Mouse (Mus musculus): Measurements from ENCODE around the gene Clcn5.

The Clcn5 gene

DNA sequence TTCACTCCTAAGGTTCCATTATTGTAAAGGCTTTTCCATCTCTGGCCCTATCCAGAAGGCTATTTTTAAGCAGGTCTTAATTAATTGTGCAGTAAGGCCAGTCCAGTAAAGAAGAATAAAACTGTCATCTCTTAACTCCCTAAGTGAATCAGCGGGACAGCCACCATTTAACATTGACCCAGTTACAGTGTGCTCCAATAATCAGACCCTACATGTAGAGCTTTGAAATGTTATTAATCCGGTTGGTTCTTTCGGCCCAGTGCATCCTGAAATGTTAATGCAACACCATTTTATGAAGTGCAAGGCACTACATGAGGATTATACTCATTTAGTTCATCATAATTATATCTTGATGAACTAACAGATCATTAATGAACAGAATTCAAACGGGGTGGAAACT, 128.3 kb downstream of the Clcn5 start:
- no peak for DNase-seq (ENCODE audit: low read depth)

- DNase-seq (ENCODE audit: low read depth): no peak
These were observed 130.8 kb downstream of the Clcn5 start for GRCm38 (mm10) chrX:7188311-7188807.

GRCm38 (mm10) chrX:7187455-7188310, 131.5 kb downstream of the Clcn5 start:
- DNase-seq (ENCODE audit: low read depth): no peak

GRCm38 (mm10) chrX:7170156-7170555, 149.0 kb downstream of the Clcn5 start:
- no peak for DNase-seq (ENCODE audit: low read depth)

DNA sequence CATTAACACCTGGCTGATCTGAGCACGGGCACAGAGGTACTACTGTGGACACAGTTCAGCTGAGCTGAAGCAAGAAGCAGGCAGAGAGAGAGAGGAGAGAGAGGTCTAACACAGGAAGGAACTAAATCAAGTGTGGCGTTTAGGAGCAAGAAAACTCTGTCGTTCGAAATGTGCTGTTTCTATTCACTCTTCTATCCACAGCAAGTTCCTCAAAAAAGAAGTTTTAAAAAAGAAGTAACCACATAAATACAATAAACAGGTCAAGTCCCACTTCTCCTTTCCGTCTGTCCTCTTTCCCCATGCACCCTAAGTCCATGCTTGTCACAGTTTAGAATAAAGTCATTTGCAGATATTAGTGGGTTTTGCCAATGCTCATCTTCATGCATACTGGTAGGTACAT, 150.4 kb downstream of the Clcn5 start:
- DNase-seq (ENCODE audit: low read depth): no peak

DNA sequence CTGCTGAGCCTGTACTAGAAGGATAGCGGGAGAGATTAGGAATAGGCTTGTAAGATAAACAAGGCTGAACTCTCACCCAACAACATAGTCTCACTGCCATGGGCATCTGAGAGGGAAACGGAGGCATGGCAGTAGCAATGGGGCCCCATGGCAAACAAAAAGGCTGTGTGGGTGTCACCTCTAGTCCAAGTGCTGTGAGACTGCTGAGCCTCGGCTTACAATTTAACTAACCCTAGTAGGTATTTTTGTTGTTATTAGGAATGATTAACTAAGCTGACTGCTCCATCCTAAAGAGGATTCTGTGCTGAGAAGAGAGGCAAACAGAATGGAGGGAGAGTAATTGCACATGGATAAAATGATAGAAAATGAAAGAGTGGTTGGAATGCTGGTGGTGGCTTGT, 161.2 kb downstream of the Clcn5 start:
- no peak for DNase-seq (ENCODE audit: low read depth)

DNA sequence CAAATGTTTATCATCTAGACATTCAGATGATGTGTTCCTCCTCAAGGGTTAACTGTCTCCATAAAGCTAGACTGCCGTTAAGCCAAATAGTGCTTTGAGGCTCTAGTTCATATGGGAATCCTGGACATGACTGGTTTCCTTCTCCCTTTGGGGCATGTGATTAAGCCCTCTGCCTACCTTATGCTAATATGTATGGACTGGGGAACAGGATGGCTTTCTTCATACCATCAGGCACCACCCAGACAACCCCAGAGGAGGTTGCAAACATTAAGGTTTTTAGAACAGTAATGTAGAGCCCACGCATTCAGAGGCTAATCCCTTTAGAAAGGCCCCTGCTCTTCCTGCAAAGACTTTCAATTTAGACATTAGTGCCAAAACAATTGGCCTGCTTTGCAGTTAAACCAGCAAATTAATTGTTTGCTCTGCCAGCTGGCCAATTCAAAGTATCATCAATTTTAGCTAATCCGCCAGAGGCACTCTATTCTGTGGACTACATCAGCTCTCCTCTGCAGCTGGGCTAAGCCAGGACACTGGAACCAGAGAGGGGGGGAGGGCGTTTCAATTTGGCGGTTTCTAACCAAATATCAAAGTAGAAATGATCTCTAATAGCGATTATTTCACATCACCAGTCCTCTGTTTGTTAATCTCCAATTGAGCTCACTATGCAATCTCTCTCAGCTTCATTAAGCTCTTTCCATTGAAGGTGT, 163.0 kb downstream of the Clcn5 start:
- DNase-seq (ENCODE audit: low read depth): no peak

GRCm38 (mm10) chrX:7150129-7150528, 169.0 kb downstream of the Clcn5 start:
- DNase-seq (ENCODE audit: low read depth): no peak

DNA sequence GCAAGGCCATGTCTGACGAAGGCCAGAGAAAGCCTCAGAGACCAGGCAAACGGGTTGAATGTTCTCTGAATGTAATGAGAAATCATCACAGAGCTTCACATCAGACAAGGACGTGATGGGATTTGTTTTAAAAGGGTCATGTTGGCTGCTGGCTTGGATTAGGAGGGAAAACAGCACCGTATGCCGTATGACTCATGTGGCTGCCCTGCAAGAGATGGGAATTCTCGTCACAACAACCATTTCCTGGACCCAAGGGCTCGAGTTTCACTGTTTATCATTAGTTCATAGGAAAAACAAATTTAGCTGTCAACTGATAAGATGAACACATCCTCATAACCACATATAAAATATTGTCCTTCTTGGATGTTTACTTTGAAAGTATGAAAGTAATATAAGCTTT, 173.0 kb downstream of the Clcn5 start:
- DNase-seq (ENCODE audit: low read depth): no peak

- DNase-seq (ENCODE audit: low read depth): no peak
These were observed 197.4 kb downstream of the Clcn5 start for GRCm38 (mm10) chrX:7121618-7122280.

DNA sequence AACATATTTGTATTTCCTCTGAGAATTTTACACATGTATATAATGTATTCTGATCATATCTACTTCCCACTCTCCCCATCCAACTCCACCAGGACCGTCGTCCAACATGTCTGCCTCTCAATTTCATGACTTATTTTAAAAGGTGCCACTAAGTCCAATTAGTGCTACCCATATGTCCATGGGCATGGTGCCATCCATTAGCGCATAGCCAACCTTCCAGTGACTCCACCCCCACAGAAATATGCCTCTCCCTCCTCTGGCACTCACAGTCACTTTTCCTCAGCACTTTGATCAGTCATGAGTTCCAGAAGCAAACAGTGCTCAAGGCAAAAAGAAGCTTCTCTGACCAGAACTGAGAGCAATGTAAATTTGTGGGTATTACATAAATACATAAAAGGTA, 204.3 kb downstream of the Clcn5 start:
- no peak for DNase-seq (ENCODE audit: low read depth)
